Mouse (Mus musculus): Measurements from ENCODE around the gene Obp2b. TPM values are rescaled to one million over a fixed set of nuclear protein-coding genes. Genes with fewer than 3 reads are reported as not detected.
"Not testable (repeated sequence)": the region's sequence is repeated elsewhere in the genome, so short reads cannot be mapped to it uniquely, and the experiment has no call there.

The Obp2b gene
- not detected in 2 replicates for polyA plus RNA-seq (2012; rRNA removed)

GRCm38 (mm10) chr2:25736709-25737108, at the start of gene Obp2b:
Gene Obp2b (plus strand): TSS chr2:25737009.
- DNase-seq (ENCODE audit: extremely low spot score in 1 of 2, low spot score in 1 of 2): not testable (repeated sequence)

- DNase-seq (ENCODE audit: extremely low spot score in 1 of 2, low spot score in 1 of 2): peak in 1 of 2 experiments; percentile 76
Observed at GRCm38 (mm10) chr2:25694605-25695004, 42.2 kb upstream of the Obp2b start.

DNA sequence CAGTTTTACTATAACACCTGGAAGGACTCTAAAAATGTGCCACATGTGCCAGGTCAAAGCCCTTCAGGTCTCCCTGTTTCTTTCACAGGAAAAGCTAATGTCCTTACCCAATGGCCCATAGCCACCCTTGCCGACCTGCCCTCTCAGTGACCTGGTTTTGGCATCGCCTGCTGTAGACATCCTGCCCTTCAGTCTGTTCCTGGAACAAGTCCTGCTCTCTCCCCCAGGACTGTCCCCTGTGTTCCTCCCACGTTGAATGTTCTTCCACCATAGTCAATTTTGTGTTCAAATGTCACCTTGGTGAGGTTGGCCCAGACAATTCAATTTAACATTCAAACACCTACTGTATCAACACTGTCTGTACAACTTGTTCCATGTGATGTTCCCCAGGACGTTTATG, 39.9 kb upstream of the Obp2b start:
- no peak for DNase-seq (ENCODE audit: extremely low spot score in 1 of 2, low spot score in 1 of 2)

DNA sequence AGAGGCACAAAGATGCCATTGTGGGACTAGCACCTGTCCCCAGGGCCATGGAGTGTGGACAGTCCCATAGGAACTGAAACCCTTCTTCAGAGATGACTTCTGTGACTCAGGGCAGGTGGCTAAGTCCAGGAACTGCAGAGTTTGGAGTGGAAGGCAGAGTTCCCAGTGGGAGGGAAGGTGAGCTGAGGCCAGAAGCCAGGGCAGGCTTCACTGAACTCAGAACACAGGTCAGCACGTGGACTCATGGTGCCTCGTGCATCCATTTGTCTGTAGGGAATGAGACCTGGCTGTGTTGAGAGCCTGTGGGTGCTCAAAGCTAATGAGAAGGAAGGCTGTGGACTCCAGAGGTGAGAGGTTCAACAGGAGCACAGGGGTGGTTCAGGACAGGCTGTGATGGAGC, 38.1 kb upstream of the Obp2b start:
- DNase-seq (ENCODE audit: extremely low spot score in 1 of 2, low spot score in 1 of 2): no peak

DNA sequence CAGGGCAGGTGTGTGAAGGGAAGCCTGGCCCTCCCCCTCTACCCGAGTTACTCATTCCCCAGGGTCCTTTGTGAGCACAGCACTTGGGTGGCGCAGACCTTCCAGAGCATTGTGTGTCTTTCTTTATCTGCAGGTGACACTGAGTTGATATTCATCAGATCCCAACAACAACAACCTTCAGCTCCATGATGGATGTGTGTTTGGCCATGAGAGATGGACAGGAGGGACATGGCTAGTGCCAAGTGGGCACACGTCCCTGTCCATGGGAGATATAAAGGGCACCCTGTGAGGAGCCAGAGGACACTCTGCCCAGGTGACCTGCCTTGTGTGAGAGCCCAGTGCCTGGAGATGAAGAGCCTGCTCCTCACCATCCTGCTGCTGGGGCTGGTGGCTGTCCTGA, 37.1 kb upstream of the Obp2b start, which contains the start of gene Obp2a:
Gene Obp2a (plus strand): TSS at position 301 of the 400 bp plus-strand sequence.
- DNase-seq (ENCODE audit: extremely low spot score in 1 of 2, low spot score in 1 of 2): not testable (repeated sequence)

GRCm38 (mm10) chr2:25701001-25701400, 35.8 kb upstream of the Obp2b start:
- DNase-seq (ENCODE audit: extremely low spot score in 1 of 2, low spot score in 1 of 2): no peak

GRCm38 (mm10) chr2:25703706-25704105, 33.1 kb upstream of the Obp2b start:
- no peak for DNase-seq (ENCODE audit: extremely low spot score in 1 of 2, low spot score in 1 of 2)

DNA sequence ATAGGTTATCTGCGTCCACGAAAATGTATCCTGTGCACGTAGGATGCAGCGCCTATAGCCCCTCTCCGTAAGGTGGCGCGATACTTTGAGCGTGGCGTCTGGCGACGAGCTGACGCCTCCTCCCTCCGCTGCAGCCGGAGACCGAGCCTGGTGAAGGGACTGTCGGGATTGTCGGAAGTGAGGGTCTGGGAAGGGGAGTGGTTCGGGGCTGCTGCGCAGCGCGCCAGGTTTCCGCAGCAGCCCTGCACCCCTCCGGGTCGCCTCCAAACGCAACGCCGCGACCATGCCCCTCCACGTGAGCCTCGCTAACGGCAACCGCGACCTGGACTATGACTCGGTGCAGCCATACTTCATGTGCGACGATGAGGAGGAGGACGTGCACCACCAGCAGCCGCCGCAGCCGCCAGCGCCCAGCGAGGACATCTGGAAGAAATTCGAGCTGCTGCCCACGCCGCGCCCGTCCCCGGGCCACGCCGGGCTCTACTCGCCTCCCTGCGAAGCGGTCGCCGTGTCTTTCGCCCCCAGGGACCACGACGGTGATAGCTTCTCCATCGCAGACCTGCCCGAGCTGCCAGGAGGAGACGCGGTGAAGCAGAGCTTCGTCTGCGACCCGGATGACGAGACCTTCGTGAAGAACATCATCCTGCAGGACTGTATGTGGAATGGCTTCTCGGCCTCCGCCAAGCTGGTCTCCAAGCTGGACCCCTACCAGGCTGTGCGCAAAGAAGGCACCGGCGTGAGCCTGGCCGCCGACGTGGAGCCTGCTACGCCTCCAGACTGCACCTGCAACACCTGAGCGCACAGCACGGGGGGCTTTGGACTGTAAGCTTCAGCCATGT, 29.9 kb upstream of the Obp2b start, which contains the start of gene Bmyc:
Gene Bmyc (plus strand): TSS at position 97 of the 839 bp plus-strand sequence.
- DNase-seq (ENCODE audit: extremely low spot score in 1 of 2, low spot score in 1 of 2): peak; percentile 80 to 90

DNA sequence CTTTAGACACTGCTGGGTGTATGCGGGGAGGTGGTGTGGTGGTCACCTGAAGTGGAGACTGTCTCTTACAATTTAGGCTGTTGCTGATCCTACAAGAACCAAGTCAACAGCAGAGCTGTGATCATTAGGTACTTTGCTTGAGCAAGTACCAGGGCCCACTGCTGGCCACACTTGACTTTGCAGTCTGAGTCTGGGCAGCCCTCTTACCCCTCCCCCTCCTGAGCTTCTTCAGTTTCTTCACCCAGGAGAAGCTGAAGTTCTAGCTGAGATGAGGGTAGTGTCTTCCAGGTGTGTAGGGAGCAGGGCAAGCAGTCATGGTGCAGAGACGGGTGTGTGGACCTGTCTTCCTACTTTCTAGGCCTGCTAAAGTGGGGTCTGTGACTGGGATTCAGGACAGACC, 28.7 kb upstream of the Obp2b start:
- DNase-seq (ENCODE audit: extremely low spot score in 1 of 2, low spot score in 1 of 2): peak; percentile 28 to 64

GRCm38 (mm10) chr2:25709056-25709455, 27.8 kb upstream of the Obp2b start:
- not testable (repeated sequence) for DNase-seq (ENCODE audit: extremely low spot score in 1 of 2, low spot score in 1 of 2)

DNA sequence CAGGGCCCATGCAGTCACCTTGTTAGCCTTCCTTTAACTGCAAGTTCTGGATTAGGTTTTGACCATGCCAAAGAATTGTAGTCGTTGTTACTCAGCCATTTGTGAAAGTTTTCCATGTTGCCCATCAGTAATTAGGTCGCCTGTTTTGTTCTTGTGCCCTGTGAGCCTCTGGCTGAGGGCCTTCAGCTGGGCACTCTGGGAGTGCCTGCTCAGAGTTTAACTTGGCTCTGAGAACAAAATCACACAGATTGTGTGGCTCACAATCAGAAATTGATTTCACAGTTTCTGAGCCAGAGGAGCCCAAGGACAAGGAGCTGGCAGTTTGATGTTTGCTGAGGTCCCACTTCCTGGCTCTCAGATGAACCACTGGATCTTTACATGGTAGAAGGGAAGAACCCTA, 27.0 kb upstream of the Obp2b start:
- not testable (repeated sequence) for DNase-seq (ENCODE audit: extremely low spot score in 1 of 2, low spot score in 1 of 2)

DNA sequence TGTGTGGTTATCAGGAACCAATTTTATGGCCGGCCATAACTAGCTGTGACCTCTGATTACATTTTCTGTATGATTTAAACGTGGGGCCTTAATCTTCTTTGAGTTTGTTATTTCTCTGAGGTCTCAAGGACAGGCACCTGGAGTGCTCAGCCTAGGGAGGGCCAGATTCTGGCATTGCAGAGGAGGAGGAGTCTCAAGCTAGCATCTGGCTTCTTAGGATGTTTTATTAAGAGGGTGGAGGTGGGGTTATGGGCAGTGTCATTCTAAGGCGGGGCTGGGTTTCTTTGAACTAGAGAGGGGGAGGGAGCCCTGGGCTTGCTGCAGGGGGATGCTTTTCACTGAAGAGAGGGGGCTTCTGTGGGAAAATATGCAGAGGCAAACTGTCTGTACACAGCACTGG, 25.2 kb upstream of the Obp2b start:
- not testable (repeated sequence) for DNase-seq (ENCODE audit: extremely low spot score in 1 of 2, low spot score in 1 of 2)

GRCm38 (mm10) chr2:25717222-25717621, 19.6 kb upstream of the Obp2b start:
- no peak for DNase-seq (ENCODE audit: extremely low spot score in 1 of 2, low spot score in 1 of 2)

DNA sequence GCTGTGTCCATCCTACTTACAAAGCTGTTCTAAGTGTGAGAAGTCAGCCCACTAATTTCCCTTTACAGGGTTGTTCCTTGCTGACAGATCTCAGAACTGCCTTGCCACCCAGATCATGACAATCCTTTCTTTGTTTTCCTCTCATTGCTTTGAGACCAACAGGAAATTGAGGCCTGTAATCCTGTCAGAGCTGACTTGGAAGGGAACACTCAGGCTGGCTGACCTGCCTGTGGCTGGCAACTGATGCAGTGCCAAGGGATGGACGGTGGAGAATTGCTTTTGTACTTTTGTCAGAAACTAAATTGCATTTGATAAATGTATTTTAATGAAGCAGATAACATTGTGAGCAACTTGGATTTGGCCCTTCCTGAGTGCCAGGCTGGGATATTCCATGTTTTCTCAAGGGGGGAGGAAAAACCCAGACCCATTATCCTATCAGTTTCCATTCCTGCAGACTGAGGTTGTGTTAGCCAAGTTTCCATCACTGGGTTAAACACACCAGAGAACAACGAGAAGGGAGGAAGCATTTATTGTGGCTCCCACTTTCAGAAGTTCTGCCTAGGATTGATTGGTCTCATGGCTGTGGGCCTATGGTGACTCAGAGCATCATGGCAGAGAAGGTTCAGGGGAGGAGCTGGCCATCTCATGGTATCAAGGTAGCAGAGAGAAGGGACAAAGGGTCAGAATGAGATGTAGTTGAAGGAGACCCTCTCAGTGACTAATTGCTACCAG, 3.4 kb upstream of the Obp2b start:
- DNase-seq (ENCODE audit: extremely low spot score in 1 of 2, low spot score in 1 of 2): no peak

DNA sequence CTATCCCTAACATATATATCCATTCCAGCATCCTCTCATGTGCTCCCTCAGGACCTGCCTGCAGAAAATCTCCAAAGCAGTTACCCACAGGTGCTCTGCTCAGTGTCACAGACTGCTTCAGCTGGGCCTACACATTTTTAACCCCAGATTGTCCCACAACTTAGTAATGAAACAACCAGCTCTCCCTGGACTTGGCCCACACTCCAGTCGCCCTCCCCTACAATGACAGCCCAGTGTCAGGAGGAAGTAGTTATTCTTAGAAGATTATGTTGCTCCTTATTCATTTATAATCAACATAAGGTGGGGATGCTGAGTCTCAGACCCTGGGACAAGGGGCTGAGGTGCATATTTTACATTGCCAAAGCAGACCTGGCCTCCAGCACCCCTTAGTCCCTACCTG, 4.9 kb downstream of the Obp2b start:
- no peak for DNase-seq (ENCODE audit: extremely low spot score in 1 of 2, low spot score in 1 of 2)

- DNase-seq (ENCODE audit: extremely low spot score in 1 of 2, low spot score in 1 of 2): no peak
Observed at GRCm38 (mm10) chr2:25754201-25754600, 17.4 kb downstream of the Obp2b start.

GRCm38 (mm10) chr2:25758064-25758625, 21.3 kb downstream of the Obp2b start:
- no peak for DNase-seq (ENCODE audit: extremely low spot score in 1 of 2, low spot score in 1 of 2)

DNA sequence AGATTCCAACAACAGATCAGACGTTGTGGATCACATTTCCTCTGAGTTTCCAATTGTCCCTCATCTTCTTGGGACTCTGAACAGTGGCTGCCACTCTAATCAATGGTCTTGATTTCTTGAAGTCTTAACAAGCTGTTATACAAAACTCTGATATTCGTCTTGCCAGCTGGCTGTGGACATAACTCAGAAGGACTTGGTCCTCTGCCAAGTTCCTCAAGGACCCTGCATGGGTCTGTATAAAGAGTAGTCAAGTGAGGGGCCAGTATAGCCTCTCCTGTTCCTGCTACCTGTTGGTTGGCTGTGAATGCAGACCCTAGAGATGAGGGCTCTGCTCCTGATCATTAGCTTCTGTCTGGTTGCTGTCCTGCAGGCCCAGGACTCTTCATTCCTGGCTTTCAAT, 28.5 kb downstream of the Obp2b start, which contains the start of gene Lcn3:
Gene Lcn3 (plus strand): TSS at position 301 of the 400 bp plus-strand sequence.
- no peak for DNase-seq (ENCODE audit: extremely low spot score in 1 of 2, low spot score in 1 of 2)

DNA sequence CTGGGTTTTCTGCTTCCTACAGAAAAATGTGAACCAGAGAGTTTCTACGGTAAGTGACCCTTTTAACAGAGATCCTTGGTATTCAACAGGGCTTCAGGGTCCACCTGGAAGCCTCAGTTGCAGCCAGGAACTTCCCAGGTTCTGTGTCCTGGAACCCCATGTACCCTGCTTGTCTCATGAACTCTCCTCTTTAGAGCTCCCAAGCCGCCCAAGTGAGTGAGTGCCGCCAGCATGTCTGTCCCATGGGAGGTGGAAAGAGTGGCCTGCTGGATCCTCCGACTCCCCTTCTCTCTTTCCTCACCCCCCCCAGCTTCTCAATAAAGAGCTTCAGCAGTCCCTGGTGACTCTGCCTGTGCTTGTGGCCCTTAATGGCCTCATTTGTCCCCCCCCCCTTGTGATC, 31.0 kb downstream of the Obp2b start:
- no peak for DNase-seq (ENCODE audit: extremely low spot score in 1 of 2, low spot score in 1 of 2)

- DNase-seq (ENCODE audit: extremely low spot score in 1 of 2, low spot score in 1 of 2): no peak
Observed at GRCm38 (mm10) chr2:25773507-25773906, 36.7 kb downstream of the Obp2b start.

DNA sequence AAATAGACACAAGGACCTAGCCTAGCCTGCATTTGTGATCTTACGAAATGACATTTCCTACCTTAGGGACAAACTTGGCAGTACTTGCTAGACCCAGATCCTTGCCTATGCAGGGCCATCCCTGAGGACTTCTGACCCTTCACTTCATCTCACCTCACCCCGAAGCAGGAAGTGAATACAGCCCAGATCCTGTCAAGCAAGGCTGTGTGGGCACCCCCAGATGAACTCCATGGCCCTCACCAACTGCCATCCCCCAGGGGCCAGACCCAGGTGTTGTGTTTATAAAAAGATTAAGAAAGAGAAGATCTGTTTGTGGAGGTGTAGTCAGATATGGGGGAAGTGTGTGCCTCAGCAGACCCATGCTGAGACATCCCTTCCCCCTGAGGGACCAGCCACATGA, 37.8 kb downstream of the Obp2b start:
- DNase-seq (ENCODE audit: extremely low spot score in 1 of 2, low spot score in 1 of 2): no peak

Data from frontal cortex, adult 2 months (tissue).